Mouse (Mus musculus) thymus, adult 18-20 months (tissue): Measurements from ENCODE around the gene Zc3h7a.

Experiments used
- DNase-seq, 2 experiments: peaks; one replicate each; pipeline ENCODE4 v3.0.0; 2022; ENCODE audit warnings: mixed read lengths in 2 of 2

The Zc3h7a gene

DNA sequence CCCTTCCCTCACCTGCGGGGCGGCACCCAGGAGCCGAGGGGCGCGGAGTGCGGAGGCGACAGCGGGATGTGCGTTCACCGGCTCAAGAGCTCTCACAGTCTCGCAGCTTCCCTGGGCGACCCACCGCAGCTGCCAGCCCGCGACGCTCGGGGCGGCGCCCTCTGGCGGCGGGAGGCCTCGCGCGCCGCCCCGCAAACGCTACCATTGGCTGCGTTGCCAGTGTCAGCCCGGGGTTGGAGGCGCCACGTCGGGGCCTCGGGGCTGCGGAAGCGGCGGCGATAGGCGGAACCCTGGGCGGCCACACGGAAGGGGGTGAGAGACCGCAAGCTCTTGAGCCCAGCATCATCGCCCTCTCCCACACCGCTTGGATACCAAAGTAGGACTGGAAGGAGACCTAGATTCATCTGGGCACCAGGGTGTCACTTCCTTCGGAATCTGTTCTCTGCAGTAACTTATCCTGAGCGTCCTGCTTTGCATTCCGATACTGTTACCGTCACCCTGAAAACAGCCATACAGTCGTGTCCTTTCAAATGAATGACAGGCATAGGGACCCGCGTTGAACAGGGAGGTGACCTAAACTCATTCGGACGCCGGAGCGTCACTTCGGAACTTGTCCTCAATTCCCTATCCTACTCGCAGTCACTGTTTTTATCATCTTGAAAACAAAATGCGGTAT is at the start of gene Zc3h7a:
Gene Zc3h7a (minus strand): TSS at position 186 of the 676 bp plus-strand sequence.
- peak; percentile 82 to 88 for DNase-seq

DNA sequence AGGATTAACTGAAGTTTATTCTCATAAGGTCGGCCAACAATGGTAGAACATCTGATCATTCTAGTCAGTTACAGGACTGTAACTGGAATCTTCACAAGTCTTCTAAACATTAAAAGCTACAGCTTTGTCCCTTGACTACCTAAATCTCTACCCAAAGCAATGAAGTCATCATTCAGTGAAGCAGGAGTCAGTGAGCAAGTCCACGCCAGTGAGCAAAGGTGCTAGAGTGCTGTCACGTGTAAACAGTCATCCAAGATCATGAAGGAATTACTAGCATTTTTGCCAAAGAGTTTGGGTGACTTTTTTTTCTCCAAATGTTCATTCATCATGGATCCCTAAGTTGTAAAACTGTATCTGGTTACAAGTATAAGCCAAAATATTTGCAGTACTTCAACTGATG is 41.6 kb upstream of the Zc3h7a start:
- DNase-seq, result no peak

DNA sequence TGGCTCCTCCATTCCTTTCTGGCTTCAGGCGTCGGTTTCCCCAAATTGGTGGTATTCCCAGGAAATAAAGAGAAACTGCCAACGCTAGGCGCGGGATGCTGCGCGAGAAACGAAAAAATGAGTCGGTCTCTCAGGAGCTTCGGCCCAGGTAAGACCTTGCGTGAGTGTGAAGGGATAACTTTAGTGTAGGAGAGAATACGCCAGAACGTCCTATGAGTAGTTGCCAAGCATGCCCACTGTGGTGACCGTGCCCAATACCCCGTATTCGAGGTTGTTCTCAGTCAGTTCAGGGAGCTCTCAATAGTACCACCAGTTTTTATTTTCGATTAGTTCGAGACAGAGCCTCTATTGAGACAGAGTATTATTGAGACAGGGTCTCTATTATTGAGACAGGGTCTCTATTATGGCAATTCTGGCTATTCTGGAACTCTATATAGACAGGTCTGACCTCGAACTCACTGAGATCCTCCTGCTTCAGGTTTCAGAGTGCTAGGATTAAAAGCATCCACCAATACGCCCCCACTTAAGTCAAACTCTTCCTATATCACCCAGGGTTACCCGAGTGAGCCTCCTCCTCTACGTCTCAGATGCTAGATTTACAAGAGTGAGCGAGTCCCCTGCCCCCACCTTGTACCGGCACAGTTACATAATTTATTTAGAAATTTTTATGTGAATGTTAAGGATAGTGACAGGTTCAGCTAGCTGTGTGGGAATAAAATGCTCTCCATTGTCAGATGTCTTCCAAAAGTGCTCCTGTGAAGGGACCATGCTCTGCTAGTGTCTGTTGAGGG is 27.6 kb upstream of the Zc3h7a start:
- no peak for DNase-seq

DNA sequence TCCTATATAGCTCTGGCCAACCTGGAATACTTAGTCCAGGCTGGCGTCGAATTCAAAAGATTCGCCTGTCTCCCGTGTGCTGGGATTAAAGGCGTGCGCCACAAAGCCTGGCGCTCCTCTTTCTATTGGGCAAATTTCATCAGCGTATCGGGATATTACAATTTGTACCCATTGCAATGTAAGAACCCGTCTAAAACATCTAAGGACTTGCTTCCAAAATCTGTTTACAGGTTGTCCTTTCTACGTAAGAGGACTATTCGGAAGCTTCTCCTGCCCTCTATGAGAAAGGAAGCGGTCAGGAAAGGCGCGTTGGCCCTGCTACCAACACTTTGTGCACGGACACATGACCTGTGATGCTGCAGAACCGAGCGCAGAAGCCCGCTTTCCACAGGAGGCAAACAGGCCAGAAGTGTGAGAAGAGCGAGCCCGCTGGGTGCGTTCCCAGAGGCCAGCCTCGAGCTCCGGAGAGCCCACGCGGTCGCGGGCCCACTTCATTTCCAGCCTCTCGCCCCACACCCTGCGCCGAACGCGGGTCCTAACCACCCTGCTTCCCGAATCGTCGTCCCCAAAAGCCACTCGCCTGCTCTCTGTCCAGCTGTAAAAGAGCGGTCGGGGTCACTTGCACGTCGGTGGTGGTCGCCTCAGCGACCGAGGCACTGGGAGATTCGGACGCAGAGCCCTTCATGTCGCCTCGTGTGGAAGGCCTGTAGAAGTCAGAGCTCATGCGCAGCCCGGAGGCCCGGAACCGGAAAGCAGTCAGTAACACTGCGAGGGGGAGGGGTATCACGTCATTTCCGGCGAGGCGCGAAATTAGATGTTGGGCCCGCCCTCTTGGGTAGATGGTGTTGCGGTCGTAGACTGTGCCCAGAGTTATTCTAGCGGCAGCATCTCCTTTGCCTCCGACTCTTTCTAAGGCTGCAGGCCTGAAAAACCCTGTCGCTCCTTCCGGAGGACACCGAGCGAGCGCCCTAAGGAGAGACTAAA is 26.7 kb upstream of the Zc3h7a start, which contains the start of gene Rsl1d1:
Gene Rsl1d1 (minus strand): TSS at position 761 of the 984 bp plus-strand sequence.
- DNase-seq, result peak; percentile 81 to 86

DNA sequence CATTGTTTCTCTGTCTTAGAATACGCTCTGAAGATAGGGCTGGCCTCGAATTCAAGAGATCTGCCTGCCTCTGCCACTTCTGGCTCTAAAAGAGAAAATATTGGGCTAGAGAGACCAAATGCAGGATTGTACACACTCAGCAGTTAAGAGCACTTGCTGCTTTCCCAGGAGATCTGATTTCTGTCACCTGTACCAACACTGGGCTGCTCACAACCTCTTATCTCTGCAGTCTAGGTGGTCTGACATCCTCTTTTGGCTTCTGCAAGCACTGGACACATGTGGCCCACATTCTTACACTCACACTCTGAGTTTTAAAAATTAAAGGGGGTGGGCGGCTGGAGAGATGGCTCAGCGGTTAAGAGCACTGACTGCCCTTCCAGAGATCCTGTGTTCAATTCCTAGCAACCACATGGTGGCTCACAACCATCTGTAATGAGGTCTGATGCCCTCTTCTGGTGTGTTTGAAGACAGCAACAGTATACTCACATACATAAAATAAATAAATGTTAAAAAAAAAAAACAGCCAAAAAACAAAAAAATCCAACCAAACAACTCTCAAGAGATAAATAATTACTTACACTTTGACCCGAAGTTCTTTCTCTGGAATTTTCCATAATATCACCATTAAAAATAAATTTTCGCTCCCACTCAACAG is 25.7 kb upstream of the Zc3h7a start:
- DNase-seq, result no peak

DNA sequence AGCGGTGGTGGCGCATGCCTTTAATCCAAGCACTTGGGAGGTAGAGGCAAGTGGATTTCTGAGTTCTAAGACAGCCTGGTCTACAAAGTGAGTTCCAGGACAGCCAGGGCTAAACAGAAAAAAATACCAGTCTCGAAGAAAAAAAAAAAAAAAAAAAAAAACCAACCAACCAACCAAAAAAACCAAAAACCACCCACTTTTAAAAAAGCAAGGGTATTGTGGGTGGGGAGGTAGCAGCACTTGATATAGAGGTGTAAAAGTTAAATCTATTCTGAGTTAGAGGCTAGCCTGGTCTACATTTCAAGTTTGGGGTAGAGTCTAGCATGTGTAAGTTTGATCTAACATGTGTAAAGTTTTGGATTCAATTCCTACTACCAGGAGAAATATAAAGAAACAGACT is 24.1 kb upstream of the Zc3h7a start:
- no peak for DNase-seq

DNA sequence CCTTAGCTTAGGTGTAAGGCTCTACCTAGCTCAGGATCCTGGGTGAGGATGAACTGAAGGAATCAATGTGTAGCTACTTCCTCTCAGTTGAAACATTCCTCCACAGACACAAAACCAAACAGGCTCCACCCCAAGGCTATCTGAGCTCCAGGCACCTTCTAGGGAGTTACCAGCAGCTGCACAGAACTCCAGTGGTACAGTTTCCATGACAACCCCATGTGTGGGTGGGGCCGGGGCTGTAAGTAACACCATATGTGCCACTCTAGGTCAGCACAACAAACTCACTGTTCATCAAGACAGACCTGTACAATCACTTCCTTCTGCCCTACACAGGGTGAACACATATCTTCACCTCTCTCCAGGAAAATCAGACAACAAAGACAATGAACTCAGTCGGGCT is 22.3 kb upstream of the Zc3h7a start:
- DNase-seq, result no peak

DNA sequence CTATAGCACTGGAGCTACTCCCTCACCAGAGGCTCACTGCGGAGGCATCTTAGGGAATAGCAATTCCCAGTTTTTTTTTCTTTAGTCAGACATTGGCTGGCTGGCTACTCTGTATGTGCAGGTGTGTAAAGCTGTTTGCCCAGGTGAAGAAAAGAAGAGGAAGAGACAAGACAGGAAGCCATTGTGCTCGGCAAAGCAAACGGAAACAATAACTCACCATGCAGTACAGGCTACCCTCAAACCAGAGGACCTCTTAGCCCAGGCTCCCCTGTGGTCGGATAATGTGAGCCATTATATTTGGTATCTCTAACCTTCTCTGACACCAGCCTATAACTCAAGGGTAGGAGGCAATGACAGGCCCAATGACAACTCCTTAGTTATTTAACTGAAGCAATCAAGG is 20.9 kb upstream of the Zc3h7a start:
- DNase-seq, result no peak

DNA sequence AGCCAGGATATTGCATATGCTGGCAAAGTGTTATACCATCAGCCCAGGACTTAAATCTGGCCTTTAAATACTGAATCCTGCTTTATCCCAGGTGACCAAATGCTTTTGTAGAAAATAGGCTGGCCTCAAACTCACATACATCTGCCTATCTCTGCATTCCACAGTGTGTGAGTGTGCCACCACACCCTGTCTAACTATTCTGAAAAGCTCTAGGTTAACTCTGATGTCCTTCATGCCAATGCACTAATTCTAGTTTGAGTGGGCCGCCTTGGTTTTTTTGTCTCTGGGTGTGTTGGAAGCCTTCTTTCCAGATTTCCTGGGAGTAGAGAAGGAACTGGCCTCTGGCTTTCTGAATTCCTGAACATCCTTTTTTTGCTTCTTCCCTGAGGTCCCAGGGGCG is 17.0 kb upstream of the Zc3h7a start:
- DNase-seq, result no peak

DNA sequence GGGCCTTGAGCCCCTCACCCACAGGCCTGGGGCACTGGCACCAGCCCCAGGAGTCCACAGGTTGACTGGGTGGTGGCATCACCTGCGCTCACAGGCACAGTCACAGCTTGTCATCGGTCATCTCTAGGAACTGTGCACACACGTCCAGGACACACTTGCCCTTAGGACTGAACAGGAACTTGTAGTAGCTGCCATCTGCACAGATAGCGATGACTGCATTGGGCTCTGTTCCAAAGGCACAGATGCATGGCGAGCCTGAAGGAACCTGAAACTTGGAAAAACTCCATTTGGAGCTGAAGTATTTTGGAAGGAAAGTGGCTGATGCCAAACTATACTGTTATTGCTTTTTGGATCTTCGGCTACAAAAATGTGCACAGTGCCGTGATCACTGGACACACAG is 14.0 kb upstream of the Zc3h7a start:
- no peak for DNase-seq

DNA sequence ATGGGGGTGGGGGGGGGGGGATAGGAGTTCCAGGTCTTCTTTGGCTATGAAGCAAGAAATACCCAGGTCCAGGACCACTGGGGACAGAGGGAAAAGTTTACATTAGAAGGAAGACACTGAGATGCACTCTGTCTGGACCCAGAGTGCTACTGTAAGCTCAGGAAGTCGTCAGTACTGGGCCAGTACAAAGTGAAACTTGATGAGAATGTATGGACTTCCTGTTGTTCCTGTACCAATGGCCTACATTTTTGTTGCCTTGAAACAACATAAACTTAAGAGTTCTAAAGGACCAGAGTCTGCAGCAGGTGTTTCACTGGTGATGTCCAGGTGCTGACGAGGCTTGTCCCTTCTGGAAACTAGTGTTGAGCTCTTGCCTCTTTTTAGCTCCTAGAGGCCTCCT is 1.2 kb upstream of the Zc3h7a start:
- DNase-seq, result no peak

DNA sequence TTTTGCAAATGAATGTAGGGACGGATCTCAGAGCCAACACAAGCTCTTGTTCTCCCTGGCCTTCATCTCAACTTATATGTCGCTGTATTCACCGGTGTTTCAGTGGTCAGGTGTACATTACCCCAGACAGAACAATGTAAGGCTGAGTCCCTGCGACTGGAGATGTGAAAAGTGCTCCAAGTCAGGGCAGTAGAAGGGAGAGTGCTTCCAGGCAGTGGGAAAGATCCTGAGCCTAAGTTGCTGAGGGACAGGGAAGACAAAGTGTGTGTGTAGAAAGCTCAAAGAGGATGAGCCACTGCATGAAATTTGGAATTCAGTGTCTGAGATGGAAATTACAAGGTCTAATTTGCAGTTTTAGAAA is 671 bp upstream of the Zc3h7a start:
- no peak for DNase-seq

DNA sequence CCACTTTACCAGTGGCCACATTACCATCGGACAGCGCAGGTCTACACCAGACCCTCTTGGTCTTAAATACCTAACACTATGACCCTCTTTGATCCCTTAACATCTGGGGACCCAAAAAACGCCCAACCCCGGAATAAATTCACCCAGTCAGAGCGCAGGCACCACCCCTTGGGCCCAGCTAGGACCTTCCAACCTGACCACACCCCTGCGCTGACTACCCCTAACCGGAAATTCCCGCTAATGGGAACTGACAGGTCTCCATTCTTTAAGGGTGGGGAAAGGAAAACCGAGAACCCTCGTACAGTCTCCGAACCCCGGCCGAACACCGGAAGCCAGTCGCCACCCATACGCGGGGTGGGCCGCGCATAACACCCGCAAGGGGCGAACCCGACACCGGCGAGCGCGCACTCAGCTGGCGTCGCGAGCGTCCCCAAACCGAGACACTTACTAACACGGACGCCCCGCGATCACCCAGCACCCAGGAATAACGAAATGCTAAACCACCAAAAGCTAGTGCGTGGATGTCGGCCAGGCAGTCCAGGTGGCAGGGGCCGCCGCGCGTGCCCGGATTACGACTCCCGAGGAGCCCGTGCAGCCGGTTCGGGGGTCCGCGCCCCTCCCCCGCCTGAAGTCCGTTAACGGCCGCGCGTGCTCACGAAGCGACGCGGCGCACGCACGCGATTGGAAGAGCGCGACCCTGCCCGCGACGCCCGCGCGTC is 545 bp downstream of the Zc3h7a start:
- DNase-seq, result peak in 1 of 2 experiments; percentile 37

DNA sequence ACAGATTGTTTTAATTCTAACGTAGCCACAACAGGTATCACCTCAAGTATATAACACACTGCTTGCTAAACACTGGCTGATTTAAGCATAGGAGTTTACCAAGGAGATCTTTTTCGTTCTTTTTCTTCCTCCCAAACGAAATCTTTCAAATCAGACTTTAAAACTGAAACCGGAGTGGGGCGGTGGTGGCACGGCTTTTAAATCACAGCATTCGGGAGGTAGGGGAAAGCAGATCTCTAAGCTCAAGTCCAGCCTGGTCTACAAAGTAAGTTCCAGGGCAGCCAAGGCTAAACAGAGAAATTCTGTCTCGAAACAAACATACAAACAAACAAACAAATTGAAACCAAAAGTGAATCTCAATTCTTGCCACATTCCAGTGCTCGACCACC is 1.1 kb downstream of the Zc3h7a start:
- no peak for DNase-seq

DNA sequence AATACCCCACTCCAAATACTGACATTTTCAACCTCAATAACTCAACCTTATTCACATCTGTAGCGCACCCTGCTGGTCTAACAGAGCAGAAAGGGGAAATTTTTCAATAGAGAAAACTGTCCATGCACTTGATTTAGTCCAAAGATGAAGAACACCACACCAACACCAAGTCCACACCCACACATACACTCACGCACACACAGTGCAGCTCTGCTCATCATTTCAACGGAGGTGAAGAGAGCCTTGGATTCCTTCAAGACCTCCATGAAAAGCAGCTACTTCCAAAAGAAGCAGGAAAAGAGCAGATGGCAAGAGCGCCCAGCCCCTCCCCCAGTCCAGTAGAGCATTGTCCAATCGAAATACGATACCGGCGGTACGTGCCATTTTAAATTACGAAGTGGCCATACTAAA is 1.5 kb downstream of the Zc3h7a start:
- DNase-seq, result peak in 1 of 2 experiments; percentile 36

DNA sequence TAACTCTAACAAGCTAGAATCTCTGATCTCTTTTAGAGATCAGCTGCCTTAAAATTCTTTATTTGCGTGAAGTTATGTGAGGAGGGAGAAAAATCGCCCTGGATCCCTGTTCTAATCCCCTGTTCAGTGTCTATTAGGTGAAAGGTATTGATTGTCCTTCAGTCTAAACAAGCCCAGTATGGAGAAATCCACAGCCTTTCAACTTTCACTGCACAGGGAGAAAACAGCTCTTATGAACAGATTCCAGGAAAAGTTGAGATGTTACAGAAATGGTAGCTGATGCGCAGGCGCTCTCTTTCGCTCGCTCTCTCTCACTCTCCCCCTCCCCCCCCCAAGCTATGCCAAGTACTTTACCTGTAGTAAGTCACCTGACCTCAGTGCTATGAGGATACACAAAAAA is 4.5 kb downstream of the Zc3h7a start:
- no peak for DNase-seq

DNA sequence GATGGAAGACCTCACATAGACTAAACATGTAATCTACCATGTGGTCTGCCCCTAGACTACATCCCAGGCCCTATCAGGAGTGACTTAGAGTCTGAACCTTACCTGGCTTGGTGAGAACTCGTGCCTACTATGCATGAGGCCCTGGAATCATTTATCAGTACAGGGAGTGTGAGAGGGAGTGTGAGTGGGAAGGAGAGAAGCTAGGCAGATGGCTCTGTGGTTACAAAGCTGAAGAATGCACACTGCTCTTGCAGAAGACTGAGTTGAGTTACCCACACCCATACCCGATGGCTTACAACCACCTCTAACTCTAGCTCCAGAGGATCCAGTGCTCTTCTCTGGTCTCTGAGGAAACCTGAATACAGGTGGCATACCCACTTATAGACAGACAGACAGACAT is 9.8 kb downstream of the Zc3h7a start:
- no peak for DNase-seq

DNA sequence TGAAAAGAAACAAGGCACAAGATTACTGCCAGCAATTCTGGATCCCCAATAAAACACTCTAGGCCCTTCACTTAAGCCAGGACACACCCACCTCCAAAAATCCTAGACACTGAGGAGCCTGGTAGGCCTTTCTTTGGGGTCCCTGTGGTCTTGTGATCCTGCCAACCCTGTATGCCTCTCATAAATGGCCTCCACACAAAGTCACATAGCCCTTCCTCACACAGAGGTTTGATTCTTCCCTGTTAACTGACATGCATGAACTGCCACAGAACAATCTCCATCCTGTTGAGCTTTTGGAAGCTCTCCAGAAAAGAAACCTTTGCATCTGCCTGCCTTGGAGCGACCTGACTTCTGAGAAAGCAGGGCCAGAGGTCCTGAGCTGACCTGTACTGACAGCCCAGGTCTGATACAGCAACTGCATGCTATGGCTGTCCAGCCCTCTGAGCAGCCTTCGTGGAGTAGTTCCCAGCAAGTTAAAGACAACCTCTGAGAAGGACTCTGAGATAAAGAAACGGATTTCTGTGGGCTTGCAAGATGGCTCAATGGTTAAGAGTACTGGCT is 11.4 kb downstream of the Zc3h7a start:
- DNase-seq, result no peak

DNA sequence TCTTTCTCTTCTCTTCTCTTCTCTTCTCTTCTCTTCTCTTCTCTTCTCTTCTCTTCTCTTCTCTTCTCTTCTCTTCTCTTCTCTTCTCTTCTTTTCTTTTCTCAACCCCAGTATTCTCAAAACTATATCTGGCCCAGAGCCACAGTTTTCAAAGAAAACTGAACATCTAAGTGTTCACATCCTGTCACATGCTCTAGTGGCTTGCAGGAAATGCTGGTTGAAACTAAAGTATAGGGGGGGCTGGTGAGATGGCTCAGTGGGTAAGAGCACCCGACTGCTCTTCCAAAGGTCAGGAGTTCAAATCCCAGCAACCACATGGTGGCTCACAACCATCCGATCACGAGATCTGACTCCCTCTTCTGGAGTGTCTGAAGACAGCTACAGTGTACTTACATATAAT is 18.5 kb downstream of the Zc3h7a start:
- peak; percentile 17 to 60 for DNase-seq

DNA sequence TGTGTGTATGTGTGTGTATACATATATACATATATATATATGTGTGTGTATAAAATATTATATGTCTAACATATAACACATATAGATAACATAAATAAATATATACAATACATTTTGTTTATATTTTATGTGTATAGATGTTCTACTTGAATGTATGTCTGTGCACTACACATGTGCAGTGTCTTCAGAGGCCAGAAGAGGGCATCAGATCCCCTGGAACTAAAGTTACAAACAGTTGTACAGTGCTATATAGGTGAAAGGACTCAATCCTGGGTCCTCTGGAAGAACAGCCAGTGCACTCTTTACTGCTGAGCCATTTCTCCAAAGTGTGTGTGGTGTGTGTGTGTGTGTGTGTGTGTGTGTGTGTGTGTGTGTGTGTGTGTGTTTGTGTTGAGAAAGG is 21.7 kb downstream of the Zc3h7a start:
- no peak for DNase-seq

DNA sequence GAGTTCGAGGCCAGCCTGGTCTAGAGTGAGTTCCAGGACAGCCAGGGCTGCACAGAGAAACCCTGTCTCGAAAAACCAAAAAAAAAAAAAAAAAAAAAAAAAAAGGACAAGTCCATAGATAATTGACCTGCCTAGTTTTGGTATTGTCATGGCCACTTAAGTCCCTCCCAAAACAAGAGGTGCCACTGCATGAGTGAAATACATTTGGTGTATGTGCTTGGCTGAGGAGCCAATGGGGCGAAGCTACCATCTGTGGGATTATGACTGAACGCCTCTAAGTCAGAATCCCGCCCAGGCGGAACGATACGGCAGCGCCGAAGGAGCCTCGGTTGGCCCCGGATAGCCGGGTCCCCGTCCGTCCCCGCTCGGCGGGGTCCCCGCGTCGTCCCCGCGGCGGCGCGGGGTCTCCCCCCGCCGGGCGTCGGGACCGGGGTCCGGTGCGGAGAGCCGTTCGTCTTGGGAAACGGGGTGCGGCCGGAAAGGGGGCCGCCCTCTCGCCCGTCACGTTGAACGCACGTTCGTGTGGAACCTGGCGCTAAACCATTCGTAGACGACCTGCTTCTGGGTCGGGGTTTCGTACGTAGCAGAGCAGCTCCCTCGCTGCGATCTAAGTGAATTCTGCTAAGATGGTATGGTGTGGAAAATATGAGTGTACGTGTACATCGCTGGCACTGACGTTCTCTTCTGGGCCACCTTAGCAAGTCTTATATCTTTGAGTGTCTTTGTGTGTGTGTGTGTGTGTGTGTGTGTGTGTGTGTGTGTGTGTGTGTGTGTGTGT is 32.3 kb downstream of the Zc3h7a start:
- DNase-seq, result peak; percentile 96 to 100
